Mouse (Mus musculus) heart, embryonic 11.5 days (tissue): ENCODE data around the gene Vhl. TPM values are rescaled to one million over a fixed set of nuclear protein-coding genes. Genes with fewer than 3 reads are reported as not detected.

Experiments
- ATAC-seq: fragments of 200-750 bp; cut with Nextera tagmentation; replicated peaks from 2 replicates; pipeline ENCODE4 v1.8.0; 2017; ENCODE audit warnings: moderate library complexity; ENCODE audit not compliant: insufficient number of reproducible peaks, low FRiP score, low TSS enrichment
- H3K27ac ChIP-seq: fragments of 300-500 bp; sonication (generic); 2 replicates; pipeline ENCODE4 v1.5.1; 2014; ENCODE audit warnings: mild to moderate bottlenecking, low read depth, low read length
- H3K27me3 ChIP-seq: fragments of 300-500 bp; sonication (generic); 2 replicates; pipeline ENCODE4 v1.6.1; 2014; ENCODE audit warnings: mild to moderate bottlenecking, low read length, mixed read lengths; ENCODE audit not compliant: control insufficient read depth, insufficient read depth
- H3K36me3 ChIP-seq: fragments of 300-500 bp; sonication (generic); 2 replicates; pipeline ENCODE4 v1.6.1; 2014; ENCODE audit warnings: mild to moderate bottlenecking, low read length, moderate library complexity, mixed read lengths; ENCODE audit not compliant: control insufficient read depth, insufficient read depth
- H3K4me1 ChIP-seq: fragments of 300-500 bp; sonication (generic); 2 replicates; pipeline ENCODE4 v1.6.1; 2014; ENCODE audit warnings: low read length; ENCODE audit not compliant: control insufficient read depth, insufficient read depth
- H3K4me2 ChIP-seq: fragments of 300-500 bp; sonication (generic); 2 replicates; pipeline ENCODE4 v1.6.1; 2014; ENCODE audit warnings: mild to moderate bottlenecking, moderate library complexity
- H3K4me3 ChIP-seq: fragments of 300-500 bp; sonication (generic); 2 replicates; pipeline ENCODE4 v1.5.1; 2014; ENCODE audit warnings: low read depth, low read length
- H3K9ac ChIP-seq: fragments of 300-500 bp; sonication (generic); 2 replicates; pipeline ENCODE4 v1.6.1; 2014; ENCODE audit warnings: mild to moderate bottlenecking, low read depth, low read length, moderate library complexity
- H3K9me3 ChIP-seq: fragments of 300-500 bp; sonication (generic); replicated peaks from 2 replicates; pipeline ENCODE4 v1.6.1; 2016; ENCODE audit warnings: low read length; ENCODE audit not compliant: control insufficient read depth
- WGBS: fragments of 180-500 bp; shearing (Covaris S2); extraction: QIAGEN DNeasy Blood & Tissue Kit; methylation state at CpG from one replicate; pipeline ENCODE4 v1.1.7; 2014; ENCODE audit not compliant: insufficient replicate concordance; 5-methylcytosine and 5-hydroxymethylcytosine counted together
- polyA plus RNA-seq: library from polyadenylated mRNA; unstranded; fragments of >200 nt; fragmentation: Nextera tagmentation; extraction: Ambion mirVana; gene quantifications from 2 replicates; pipeline ENCODE4 v1.2.1, GENCODE M21; 2014

Gene Vhl
- polyA plus RNA-seq, 1 experiment from 2014 or later, result 31.2 TPM

DNA sequence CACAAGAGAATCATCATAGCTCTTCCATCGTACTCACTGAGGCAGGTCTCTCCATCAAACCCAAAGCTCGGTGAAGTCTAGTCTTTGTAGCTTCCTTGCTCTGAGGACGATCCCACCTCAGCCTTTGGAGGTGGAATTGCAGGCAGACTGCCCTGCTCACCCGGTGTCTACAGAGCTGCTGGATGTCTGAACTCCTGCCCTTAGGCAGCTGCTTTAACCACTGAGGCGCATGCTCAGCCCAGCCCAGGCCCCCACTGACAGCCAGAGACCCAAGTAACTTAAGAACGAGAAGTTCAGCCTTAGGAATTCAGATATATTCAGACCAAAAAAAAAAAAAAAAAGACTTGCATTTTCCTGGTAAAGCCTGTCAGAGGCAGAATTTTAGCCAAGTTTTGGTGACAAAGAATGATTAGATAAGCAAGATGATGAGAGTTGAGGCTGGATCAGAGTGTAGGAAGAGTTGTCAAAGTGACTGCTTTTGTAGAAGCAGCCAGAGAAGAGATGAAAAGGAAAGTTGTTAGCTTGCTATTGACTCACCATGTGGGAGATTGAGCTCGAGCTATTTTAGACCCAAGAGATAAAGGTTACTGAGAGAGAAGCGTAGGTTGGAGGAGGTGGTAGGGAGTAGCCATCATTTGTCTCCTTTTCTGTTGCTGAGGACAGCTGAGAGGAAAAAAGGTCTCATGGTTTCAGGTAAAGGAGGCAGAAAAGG lies 11.3 kb upstream of the Vhl start:
- H3K27me3 ChIP-seq, result no peaks in the 10 kb centered on the region
- peak overlapping the region; percentile 65 for H3K27ac ChIP-seq
- H3K4me3 ChIP-seq, result no peak overlapping the region
- peaks cover 25% of the 10 kb centered on the region for H3K36me3 ChIP-seq
- ATAC-seq, result no peak
- peak overlapping the region; percentile 39; the same call in 1 of the 2 replicates for H3K9ac ChIP-seq
- peaks cover 20% of the 10 kb centered on the region for H3K4me1 ChIP-seq
- H3K4me2 ChIP-seq, result peak overlapping the region; percentile 57
- WGBS, result 39% methylated on average over 8 of the region's 8 CpGs
- no peaks in the 10 kb centered on the region for H3K9me3 ChIP-seq

DNA sequence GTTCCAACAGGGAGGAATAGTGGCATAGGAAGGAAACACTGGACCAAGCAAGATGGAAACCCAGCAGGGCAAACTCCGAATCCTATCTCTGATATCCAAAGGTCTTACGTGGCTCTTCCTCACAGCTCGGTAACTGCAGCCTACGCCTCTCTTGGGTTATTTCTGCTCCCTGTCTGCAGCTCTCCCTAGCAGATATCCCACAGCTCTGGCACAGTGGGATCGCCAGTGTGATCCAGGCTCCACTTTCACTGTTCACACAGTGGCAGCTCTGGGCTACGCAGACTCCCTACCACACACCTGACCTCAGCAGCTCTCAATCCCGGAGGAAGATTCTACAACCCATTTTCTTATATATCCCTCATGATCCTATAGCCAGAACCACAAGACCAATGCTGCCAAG lies 9.6 kb upstream of the Vhl start:
- Histone ChIP-seq H3K27me3 (no peaks in the 10 kb centered on the region), H3K36me3 (peaks cover 31% of the 10 kb centered on the region), H3K9ac (no peak overlapping the region), H3K4me3 (no peak overlapping the region), H3K27ac (no peak overlapping the region), H3K9me3 (no peaks in the 10 kb centered on the region), H3K4me2 (no peak overlapping the region), H3K4me1 (peaks cover 20% of the 10 kb centered on the region)
- WGBS, result 89% methylated on average over 7 of the region's 7 CpGs
- no peak for ATAC-seq

- Histone ChIP-seq H3K9ac (no peak overlapping the region), H3K4me2 (no peak overlapping the region), H3K27ac (no peak overlapping the region), H3K4me1 (peaks cover 20% of the 10 kb centered on the region), H3K27me3 (no peaks in the 10 kb centered on the region), H3K4me3 (no peak overlapping the region), H3K36me3 (peaks cover 31% of the 10 kb centered on the region), H3K9me3 (no peaks in the 10 kb centered on the region)
- 96% methylated on average over 8 of the region's 8 CpGs for WGBS
- ATAC-seq, result no peak
Measured at GRCm38 (mm10) chr6:113614997-113615396, 8.8 kb upstream of the Vhl start.

- Histone ChIP-seq H3K27ac (no peak overlapping the region), H3K4me1 (peaks cover 20% of the 10 kb centered on the region), H3K36me3 (peaks cover 31% of the 10 kb centered on the region), H3K27me3 (no peaks in the 10 kb centered on the region), H3K4me3 (no peak overlapping the region), H3K4me2 (no peak overlapping the region), H3K9ac (no peak overlapping the region), H3K9me3 (no peaks in the 10 kb centered on the region)
- ATAC-seq, result no peak
- 87% methylated on average over 4 of the region's 4 CpGs for WGBS
Measured at GRCm38 (mm10) chr6:113615489-113615888, 8.3 kb upstream of the Vhl start.

GRCm38 (mm10) chr6:113623386-113623785 lies 373 bp upstream of the Vhl start:
- H3K36me3 ChIP-seq, result peaks cover 5% of the 10 kb centered on the region; the same call in 1 of the 2 replicates

DNA sequence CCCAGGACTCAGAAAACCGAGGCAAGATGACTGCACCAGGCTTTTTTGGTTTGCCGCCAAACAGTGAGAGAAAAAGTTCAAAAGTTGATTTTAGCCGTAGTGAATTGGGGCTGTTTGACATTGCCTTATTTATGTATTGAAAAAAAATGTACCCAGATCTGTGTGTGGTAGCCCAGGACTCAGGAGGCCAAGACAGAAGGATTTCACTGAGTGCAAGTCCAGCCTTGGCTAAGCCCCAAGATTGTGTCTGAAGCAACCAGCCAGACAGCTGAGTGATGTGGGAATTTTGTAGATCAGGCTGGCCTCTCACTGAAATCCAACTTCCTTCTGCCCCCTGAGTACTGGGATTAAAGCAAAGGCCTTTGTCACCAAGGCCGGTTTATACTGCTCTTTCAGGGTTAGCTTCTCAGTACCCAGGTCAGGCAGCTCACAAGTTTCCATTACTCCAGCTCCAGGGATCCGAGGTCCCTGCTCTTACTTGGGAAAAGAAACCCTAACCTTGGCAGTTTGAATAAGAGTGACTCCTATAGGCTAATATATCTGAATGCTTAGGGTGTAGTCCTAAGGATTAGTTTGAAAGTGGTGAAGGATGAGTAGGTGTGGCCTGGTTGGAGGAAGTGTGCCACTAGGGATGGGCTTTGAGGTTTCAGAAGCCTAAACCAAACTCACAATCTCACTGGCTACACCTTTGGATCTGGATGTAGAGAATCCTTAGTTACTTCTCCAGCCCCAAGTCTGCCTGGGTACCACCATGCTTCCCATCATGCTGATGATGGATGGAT lies 1.4 kb downstream of the Vhl start:
- Histone ChIP-seq H3K27ac (no peak overlapping the region), H3K36me3 (peaks cover 12% of the 10 kb centered on the region), H3K4me1 (peaks cover 9% of the 10 kb centered on the region), H3K9me3 (no peaks in the 10 kb centered on the region), H3K27me3 (no peaks in the 10 kb centered on the region), H3K4me2 (peak overlapping the region; percentile 87), H3K4me3 (peak overlapping the region; percentile 75), H3K9ac (peak overlapping the region; percentile 89)
- ATAC-seq, result no peak
- 63% methylated on average over 5 of the region's 5 CpGs for WGBS

More at GRCm38 (mm10) chr6:113623386-113623785, 373 bp upstream of the Vhl start:
- Histone ChIP-seq H3K9ac (no peak overlapping the region), H3K4me3 (peak overlapping the region; percentile 75), H3K9me3 (no peaks in the 10 kb centered on the region), H3K27me3 (no peaks in the 10 kb centered on the region), H3K4me1 (peaks cover 9% of the 10 kb centered on the region), H3K27ac (no peak overlapping the region), H3K4me2 (peak overlapping the region; percentile 87)
- ATAC-seq, result 0 out of 2 replicates have a peak, but pooled peaks have one; percentile 11
- WGBS, result 62% methylated on average over 5 of the region's 5 CpGs

- WGBS, result 72% methylated on average over 5 of the region's 5 CpGs
- H3K36me3 ChIP-seq, result peaks cover 17% of the 10 kb centered on the region
Measured at GRCm38 (mm10) chr6:113630322-113630721, 6.6 kb downstream of the Vhl start.

GRCm38 (mm10) chr6:113632863-113633262 lies 9.1 kb downstream of the Vhl start:
- Histone ChIP-seq H3K27me3 (no peaks in the 10 kb centered on the region), H3K4me1 (no peaks in the 10 kb centered on the region; the same call in 1 of the 2 replicates), H3K27ac (no peak overlapping the region), H3K9ac (no peak overlapping the region), H3K4me3 (no peak overlapping the region), H3K9me3 (no peaks in the 10 kb centered on the region), H3K36me3 (peaks cover 14% of the 10 kb centered on the region), H3K4me2 (no peak overlapping the region)
- no peak for ATAC-seq
- WGBS, result 88% methylated on average over 4 of the region's 4 CpGs

More at GRCm38 (mm10) chr6:113630322-113630721, 6.6 kb downstream of the Vhl start:
- H3K27ac ChIP-seq, result no peak overlapping the region
- peaks cover 2% of the 10 kb centered on the region for H3K4me1 ChIP-seq
- ATAC-seq, result no peak
- no peaks in the 10 kb centered on the region for H3K9me3 ChIP-seq
- H3K27me3 ChIP-seq, result no peaks in the 10 kb centered on the region
- no peak overlapping the region for H3K4me2 ChIP-seq
- H3K9ac ChIP-seq, result no peak overlapping the region
- H3K4me3 ChIP-seq, result no peak overlapping the region
